In genomic region chr19:40317001-40317400, GRCm38 (mm10) we compare ENCODE assay signal across 19 mouse cellular contexts.
"Had no signal": no experiment of that assay in that cellular context is flagged by ENCODE, and none has a peak within 500 bp of the region (broad histone marks: within the 10 kb centered on the region; RNA-seq: fewer than 3 reads in every experiment).

No protein-coding gene starts in this region.

- H3K27ac ChIP-seq: lung, embryonic 15.5 days; midbrain, embryonic 10.5 days; midbrain, embryonic 12.5 days; neural tube, embryonic 13.5 days; neural tube, embryonic 15.5 days had no signal

- H3K4me1 ChIP-seq: lung, embryonic 15.5 days; midbrain, embryonic 12.5 days; neural tube, embryonic 13.5 days; neural tube, embryonic 15.5 days had no signal

- H3K27me3 ChIP-seq: lung, embryonic 15.5 days; midbrain, embryonic 12.5 days; neural tube, embryonic 13.5 days; neural tube, embryonic 15.5 days had no signal

- ATAC-seq: midbrain, embryonic 16.5 days had no signal

- H3K4me2 ChIP-seq: lung, embryonic 15.5 days; midbrain, embryonic 12.5 days; neural tube, embryonic 13.5 days; neural tube, embryonic 15.5 days had no signal

- H3K9me3 ChIP-seq: lung, embryonic 15.5 days; midbrain, embryonic 10.5 days; midbrain, embryonic 12.5 days; neural tube, embryonic 13.5 days; neural tube, embryonic 15.5 days had no signal

- H3K9ac ChIP-seq: lung, embryonic 15.5 days; midbrain, embryonic 12.5 days; neural tube, embryonic 13.5 days; neural tube, embryonic 15.5 days had no signal

- DNase-seq: lung, adult 2 months; lung, postnatal 10 days; lung, postnatal 4 days; midbrain, embryonic 14.5 days; retina, postnatal 1 day; right cerebral cortex, adult 18-20 months; right cerebral cortex, postnatal 25 days; right cerebral cortex, postnatal 4 days; spleen, adult 18-20 months; thymus, adult 18-20 months; thymus, postnatal 14 days; thymus, postnatal 36 days had no signal

- H3K4me3 ChIP-seq: lung, embryonic 15.5 days; midbrain, embryonic 10.5 days; midbrain, embryonic 12.5 days; myocyte; neural tube, embryonic 13.5 days; neural tube, embryonic 15.5 days had no signal
